Mouse (Mus musculus) erythroid progenitor cell, adult 5-6 weeks (primary cell): Measurements from ENCODE around the gene Olfr670. TPM values are rescaled to one million over a fixed set of nuclear protein-coding genes. Genes with fewer than 3 reads are reported as not detected.
"Not testable (repeated sequence)": the region's sequence is repeated elsewhere in the genome, so short reads cannot be mapped to it uniquely, and the experiment has no call there.

Experiments used
- ATAC-seq: replicated peaks from 2 replicates; pipeline ENCODE4 v1.8.0; 2016; ENCODE audit warnings: moderate number of reproducible peaks, mild to moderate bottlenecking, moderate TSS enrichment, inconsistent platforms; ENCODE audit not compliant: poor library complexity, low FRiP score, severe bottlenecking
- total RNA-seq, 2 experiments: library from RNA; stranded (forward) in 1 of 2; stranded (reverse) in 1 of 2; fragments of 150-400 nt in 1 of 2; fragments of 186-747, 209-891 nt in 1 of 2; gene quantifications; 2 replicates each; pipeline versions ENCODE4 v1.2.3 to v1.2.4; 2015 to 2017; ENCODE audit warnings: low replicate concordance in 2 of 2

Olfr670 gene
- total RNA-seq (2015; ENCODE audit: low replicate concordance) (not detected in 2 replicates), total RNA-seq (2017; ENCODE audit: low replicate concordance) (not detected in 2 replicates)

DNA sequence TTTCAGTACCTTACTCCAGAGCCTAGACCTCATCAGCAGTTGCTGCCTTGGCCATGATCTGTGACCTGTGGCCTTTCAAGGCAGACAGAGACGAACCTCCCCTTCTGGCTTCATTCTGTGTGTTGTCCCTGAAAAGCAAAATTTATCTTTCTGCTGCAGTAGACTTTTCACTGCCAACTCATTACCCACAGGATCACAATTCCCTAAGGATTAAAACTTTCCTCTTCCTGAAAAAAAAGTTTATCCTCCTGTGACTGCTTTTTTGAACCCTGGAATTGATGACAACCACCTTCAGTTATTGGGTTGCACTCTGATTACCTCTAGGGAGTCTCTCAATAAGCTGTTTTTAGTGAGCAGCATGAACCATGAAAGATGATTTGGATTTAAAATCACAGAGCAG lies at the start of gene Olfr670:
TSS of gene Olfr670 (minus strand) at position 101 of the 400 bp plus-strand sequence.
- ATAC-seq, result no peak

DNA sequence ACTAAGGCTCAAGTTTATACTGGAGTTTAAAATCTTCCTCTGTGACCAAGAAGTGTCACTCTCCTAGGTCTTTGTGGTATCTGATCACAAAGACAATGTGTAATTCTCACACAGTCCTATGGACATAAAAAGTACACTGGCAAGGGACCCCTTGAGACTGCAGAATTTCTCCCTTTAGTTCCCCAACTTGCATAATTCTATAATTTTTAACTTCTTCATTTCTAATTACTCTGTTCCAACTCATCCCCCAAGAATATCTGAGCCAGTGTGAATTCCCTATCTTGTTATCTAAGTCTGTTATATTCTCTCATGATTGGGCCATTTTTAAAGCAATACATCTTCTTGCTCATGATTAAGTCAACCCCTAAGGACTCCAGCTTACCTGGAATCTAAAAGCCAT lies 39.5 kb upstream of the Olfr670 start, which contains the start of gene Olfr672:
TSS of gene Olfr672 (minus strand) at position 101 of the 400 bp plus-strand sequence.
- ATAC-seq, result no peak

DNA sequence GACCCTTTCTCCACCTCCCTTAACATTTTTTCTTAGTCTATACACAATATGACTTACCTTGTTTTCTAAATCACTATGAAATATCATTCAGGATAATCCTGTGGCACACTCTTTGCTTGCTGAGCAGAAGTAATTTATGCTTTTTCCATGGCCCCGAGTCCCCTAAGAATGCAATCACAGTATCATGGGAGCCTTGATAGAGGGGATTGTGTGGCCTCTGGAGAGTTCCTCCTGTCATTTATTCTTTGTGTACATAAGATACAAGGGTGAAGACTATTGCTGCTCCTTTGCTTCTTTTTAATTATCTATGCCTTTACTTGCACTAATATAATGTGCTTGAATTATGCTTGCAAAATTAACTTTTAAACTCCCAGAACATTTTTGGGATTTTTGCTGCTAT lies 16.6 kb upstream of the Olfr670 start, which contains the start of gene Olfr671:
TSS of gene Olfr671 (minus strand) at position 101 of the 400 bp plus-strand sequence.
- no peak for ATAC-seq

DNA sequence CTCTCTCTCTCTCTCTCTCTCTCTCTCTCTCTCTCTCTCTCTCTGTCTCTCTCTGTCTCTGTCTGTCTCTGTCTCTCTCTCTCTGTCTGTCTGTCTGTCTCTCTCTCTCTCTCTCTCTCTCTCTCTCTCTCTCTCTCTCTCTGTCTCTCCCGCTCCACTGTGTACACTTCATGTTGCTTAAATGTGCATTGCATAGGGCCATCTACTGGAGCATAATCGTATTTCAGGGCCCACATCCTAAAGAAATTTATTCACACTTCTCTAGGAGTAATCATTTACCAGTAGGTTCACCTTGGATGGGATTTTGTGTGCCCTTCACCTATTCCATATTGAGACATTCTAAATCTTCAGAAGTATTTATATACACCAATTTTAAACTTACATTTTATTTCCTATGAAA lies 10.1 kb upstream of the Olfr670 start:
- ATAC-seq, result not testable (repeated sequence)

DNA sequence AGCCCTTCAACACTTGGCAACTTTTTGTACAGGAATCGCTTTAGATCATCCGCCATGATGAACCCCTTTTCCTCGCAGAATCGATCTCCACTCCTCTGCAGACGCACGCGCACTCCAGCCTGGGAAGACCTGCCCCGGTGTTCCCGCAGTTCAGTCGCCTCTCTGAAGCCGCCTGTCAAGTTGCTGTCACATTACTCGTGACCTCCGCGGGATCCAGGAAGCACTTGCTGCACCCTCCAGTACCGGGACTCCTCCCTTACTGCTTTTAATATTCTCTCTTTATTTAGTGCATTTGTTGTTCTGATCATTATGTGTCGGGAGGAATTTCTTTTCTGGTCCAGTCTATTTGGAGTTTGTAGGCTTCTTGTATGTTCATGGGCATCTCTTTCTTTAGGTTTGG lies 12.2 kb downstream of the Olfr670 start:
- ATAC-seq, result peak; percentile 73

DNA sequence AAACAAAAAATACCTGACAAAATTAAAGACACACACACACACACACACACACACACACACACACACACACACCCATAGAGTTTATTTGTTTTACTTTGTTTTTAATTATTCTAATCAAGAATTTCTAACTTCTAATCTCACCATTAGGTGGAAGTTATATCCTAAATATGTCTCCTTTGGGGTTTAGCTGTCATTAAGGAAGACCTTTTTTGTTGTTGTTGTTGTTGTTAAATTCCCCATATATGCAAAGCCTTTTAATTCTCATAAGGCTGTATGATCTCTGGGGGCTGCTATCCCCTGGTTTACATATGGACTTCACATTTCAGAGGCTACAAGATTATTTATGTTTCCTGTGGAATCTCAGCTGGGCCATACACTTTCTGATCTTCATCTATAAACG lies 28.5 kb downstream of the Olfr670 start, which contains the start of gene Olfr669:
TSS of gene Olfr669 (plus strand) at position 301 of the 400 bp plus-strand sequence.
- no peak for ATAC-seq

DNA sequence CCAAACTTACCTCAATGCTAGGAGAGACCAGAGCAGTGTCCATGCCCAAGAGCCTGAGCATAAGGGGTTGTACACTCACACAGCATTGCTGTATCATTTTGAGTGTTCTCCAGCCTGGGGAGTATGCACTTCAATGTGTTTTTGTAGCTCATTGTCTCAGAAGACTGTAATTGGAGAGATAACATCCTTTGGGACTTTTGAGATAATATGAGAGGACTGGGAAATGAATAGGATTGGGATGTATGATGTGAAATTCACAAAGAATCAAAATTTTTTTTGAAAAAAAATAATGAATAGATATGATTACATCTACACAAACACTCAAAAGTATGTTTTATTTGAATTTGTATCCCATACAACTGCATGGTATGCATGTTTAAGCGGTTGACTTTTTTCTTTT lies 34.5 kb downstream of the Olfr670 start, which contains the start of gene Olfr668:
TSS of gene Olfr668 (minus strand) at position 101 of the 400 bp plus-strand sequence.
- no peak for ATAC-seq

DNA sequence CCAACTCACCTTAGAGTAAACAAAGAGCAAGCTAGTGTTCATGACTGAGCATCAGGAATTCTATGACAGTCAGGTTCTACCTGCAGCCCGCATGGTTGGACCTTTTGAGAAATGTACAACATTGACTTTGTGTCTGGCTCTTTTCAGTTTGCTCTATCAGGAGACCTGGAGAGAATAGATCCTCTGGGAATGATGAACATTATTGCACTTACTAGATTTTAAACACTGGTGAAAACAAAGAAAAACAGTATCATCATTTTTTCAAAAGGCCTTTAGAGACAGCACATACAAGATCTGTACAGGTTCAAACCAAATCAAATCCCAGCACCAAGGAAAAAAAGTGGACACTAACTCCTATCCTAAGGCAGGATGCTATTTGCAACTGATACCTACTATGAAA lies 41.0 kb downstream of the Olfr670 start, which contains the start of gene Olfr667:
TSS of gene Olfr667 (minus strand) at position 101 of the 400 bp plus-strand sequence.
- ATAC-seq, result no peak

Other genes with a start within 250 kb of the Olfr670 start
- gene Usp17le, start 185.2 kb downstream of the Olfr670 start, total RNA-seq (2015; ENCODE audit: low replicate concordance), result not detected in 2 replicates
- not detected in 2 replicates for gene Usp17le, start 185.2 kb downstream of the Olfr670 start, total RNA-seq (2017; ENCODE audit: low replicate concordance)
- gene Usp17lb, start 120.0 kb downstream of the Olfr670 start, total RNA-seq (2015; ENCODE audit: low replicate concordance), result not detected in 2 replicates
- gene Usp17lb, start 120.0 kb downstream of the Olfr670 start, total RNA-seq (2017; ENCODE audit: low replicate concordance), result not detected in 2 replicates
- not detected in 2 replicates for gene Usp17la, start 105.6 kb downstream of the Olfr670 start, total RNA-seq (2015; ENCODE audit: low replicate concordance)
- gene Usp17la, start 105.6 kb downstream of the Olfr670 start, total RNA-seq (2017; ENCODE audit: low replicate concordance), result not detected in 2 replicates
- 2.1 TPM in 1 of 2 replicates, not detected in the other for gene Olfr665, start 84.6 kb downstream of the Olfr670 start, total RNA-seq (2015; ENCODE audit: low replicate concordance)
- not detected in 2 replicates for gene Olfr665, start 84.6 kb downstream of the Olfr670 start, total RNA-seq (2017; ENCODE audit: low replicate concordance)
- gene Olfr666, start 66.7 kb downstream of the Olfr670 start, total RNA-seq (2015; ENCODE audit: low replicate concordance), result not detected in 2 replicates
- not detected in 2 replicates for gene Olfr666, start 66.7 kb downstream of the Olfr670 start, total RNA-seq (2017; ENCODE audit: low replicate concordance)
- not detected in 2 replicates for gene Olfr667, start 41.1 kb downstream of the Olfr670 start, total RNA-seq (2015; ENCODE audit: low replicate concordance)
- not detected in 2 replicates for gene Olfr667, start 41.1 kb downstream of the Olfr670 start, total RNA-seq (2017; ENCODE audit: low replicate concordance)
- gene Olfr668, start 34.6 kb downstream of the Olfr670 start, total RNA-seq (2015; ENCODE audit: low replicate concordance), result not detected in 2 replicates
- gene Olfr668, start 34.6 kb downstream of the Olfr670 start, total RNA-seq (2017; ENCODE audit: low replicate concordance), result not detected in 2 replicates
- gene Olfr669, start 28.4 kb downstream of the Olfr670 start, total RNA-seq (2015; ENCODE audit: low replicate concordance), result not detected in 2 replicates
- not detected in 2 replicates for gene Olfr669, start 28.4 kb downstream of the Olfr670 start, total RNA-seq (2017; ENCODE audit: low replicate concordance)
- gene Olfr671, start 16.5 kb upstream of the Olfr670 start, total RNA-seq (2015; ENCODE audit: low replicate concordance), result not detected in 2 replicates
- gene Olfr671, start 16.5 kb upstream of the Olfr670 start, total RNA-seq (2017; ENCODE audit: low replicate concordance), result not detected in 2 replicates
- gene Olfr672, start 39.4 kb upstream of the Olfr670 start, total RNA-seq (2015; ENCODE audit: low replicate concordance), result not detected in 2 replicates
- gene Olfr672, start 39.4 kb upstream of the Olfr670 start, total RNA-seq (2017; ENCODE audit: low replicate concordance), result not detected in 2 replicates
- not detected in 2 replicates for gene Olfr675, start 65.8 kb upstream of the Olfr670 start, total RNA-seq (2015; ENCODE audit: low replicate concordance)
- not detected in 2 replicates for gene Olfr675, start 65.8 kb upstream of the Olfr670 start, total RNA-seq (2017; ENCODE audit: low replicate concordance)
- not detected in 2 replicates for gene Olfr676, start 70.1 kb upstream of the Olfr670 start, total RNA-seq (2015; ENCODE audit: low replicate concordance)
- gene Olfr676, start 70.1 kb upstream of the Olfr670 start, total RNA-seq (2017; ENCODE audit: low replicate concordance), result not detected in 2 replicates
- gene Olfr677, start 88.8 kb upstream of the Olfr670 start, total RNA-seq (2015; ENCODE audit: low replicate concordance), result not detected in 2 replicates
- not detected in 2 replicates for gene Olfr677, start 88.8 kb upstream of the Olfr670 start, total RNA-seq (2017; ENCODE audit: low replicate concordance)
- not detected in 2 replicates for gene Olfr678, start 101.9 kb upstream of the Olfr670 start, total RNA-seq (2015; ENCODE audit: low replicate concordance)
- gene Olfr678, start 101.9 kb upstream of the Olfr670 start, total RNA-seq (2017; ENCODE audit: low replicate concordance), result not detected in 2 replicates
- gene Olfr679, start 118.6 kb upstream of the Olfr670 start, total RNA-seq (2015; ENCODE audit: low replicate concordance), result not detected in 2 replicates
- not detected in 2 replicates for gene Olfr679, start 118.6 kb upstream of the Olfr670 start, total RNA-seq (2017; ENCODE audit: low replicate concordance)
- not detected in 2 replicates for gene Olfr680-ps1, start 130.2 kb upstream of the Olfr670 start, total RNA-seq (2015; ENCODE audit: low replicate concordance)
- not detected in 2 replicates for gene Olfr680-ps1, start 130.2 kb upstream of the Olfr670 start, total RNA-seq (2017; ENCODE audit: low replicate concordance)
- gene Olfr681, start 154.2 kb upstream of the Olfr670 start, total RNA-seq (2015; ENCODE audit: low replicate concordance), result not detected in 2 replicates
- gene Olfr681, start 154.2 kb upstream of the Olfr670 start, total RNA-seq (2017; ENCODE audit: low replicate concordance), result not detected in 2 replicates
- gene Olfr683, start 184.4 kb upstream of the Olfr670 start, total RNA-seq (2015; ENCODE audit: low replicate concordance), result not detected in 2 replicates
- not detected in 2 replicates for gene Olfr683, start 184.4 kb upstream of the Olfr670 start, total RNA-seq (2017; ENCODE audit: low replicate concordance)
- not detected in 2 replicates for gene Olfr684, start 201.0 kb upstream of the Olfr670 start, total RNA-seq (2015; ENCODE audit: low replicate concordance)
- gene Olfr684, start 201.0 kb upstream of the Olfr670 start, total RNA-seq (2017; ENCODE audit: low replicate concordance), result not detected in 2 replicates
- gene Olfr685, start 223.4 kb upstream of the Olfr670 start, total RNA-seq (2015; ENCODE audit: low replicate concordance), result not detected in 2 replicates
- not detected in 2 replicates for gene Olfr685, start 223.4 kb upstream of the Olfr670 start, total RNA-seq (2017; ENCODE audit: low replicate concordance)
- gene Olfr686, start 244.9 kb upstream of the Olfr670 start, total RNA-seq (2015; ENCODE audit: low replicate concordance), result not detected in 2 replicates
- not detected in 2 replicates for gene Olfr686, start 244.9 kb upstream of the Olfr670 start, total RNA-seq (2017; ENCODE audit: low replicate concordance)